Mouse (Mus musculus) bone marrow, adult 2 months (tissue): ENCODE data around the gene Cpe.

ENCODE experiments used
- CTCF ChIP-seq: fragments of 200-500 bp; IDR thresholded peaks from 2 replicates; pipeline ENCODE4 v1.5.1; 2011; ENCODE audit warnings: low read length, control low read depth; ENCODE audit not compliant: control insufficient read depth, insufficient read depth
- POLR2A ChIP-seq: fragments of 200-500 bp; IDR thresholded peaks from 2 replicates; pipeline ENCODE4 v1.6.1; 2011; ENCODE audit warnings: low read depth, mild to moderate bottlenecking, control low read depth, low read length, borderline replicate concordance; ENCODE audit not compliant: control insufficient read depth

DNA sequence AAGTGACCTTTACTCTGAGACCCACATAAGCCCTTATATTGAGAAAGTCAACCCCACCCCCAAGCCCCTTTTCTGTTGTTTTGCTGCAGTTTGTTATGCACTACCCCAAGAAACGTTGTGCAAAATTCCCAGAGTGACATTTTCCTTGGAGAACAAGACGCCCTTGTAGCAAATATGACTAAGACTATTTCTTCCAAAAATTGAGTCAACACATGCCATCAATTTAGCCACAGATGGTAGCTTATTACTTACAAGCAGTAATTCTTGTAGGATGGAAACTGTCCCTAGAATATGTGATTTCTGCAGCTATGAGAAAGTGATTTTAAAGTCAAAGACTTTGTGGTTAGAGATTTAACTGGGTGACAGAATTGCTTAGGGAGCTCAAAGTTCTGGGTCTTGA is 37.8 kb downstream of the Cpe start:
- no peak for TF ChIP-seq CTCF
- no peak for TF ChIP-seq POLR2A
